Mouse (Mus musculus): ENCODE measurements around the gene Zfp710. TPM values are rescaled to one million over a fixed set of nuclear protein-coding genes. Genes with fewer than 3 reads are reported as not detected.
"Not testable (repeated sequence)": the region's sequence is repeated elsewhere in the genome, so short reads cannot be mapped to it uniquely, and the experiment has no call there.

Gene Zfp710
- polyA plus RNA-seq, 1 experiment from 2014 or later = 15.0 TPM

DNA sequence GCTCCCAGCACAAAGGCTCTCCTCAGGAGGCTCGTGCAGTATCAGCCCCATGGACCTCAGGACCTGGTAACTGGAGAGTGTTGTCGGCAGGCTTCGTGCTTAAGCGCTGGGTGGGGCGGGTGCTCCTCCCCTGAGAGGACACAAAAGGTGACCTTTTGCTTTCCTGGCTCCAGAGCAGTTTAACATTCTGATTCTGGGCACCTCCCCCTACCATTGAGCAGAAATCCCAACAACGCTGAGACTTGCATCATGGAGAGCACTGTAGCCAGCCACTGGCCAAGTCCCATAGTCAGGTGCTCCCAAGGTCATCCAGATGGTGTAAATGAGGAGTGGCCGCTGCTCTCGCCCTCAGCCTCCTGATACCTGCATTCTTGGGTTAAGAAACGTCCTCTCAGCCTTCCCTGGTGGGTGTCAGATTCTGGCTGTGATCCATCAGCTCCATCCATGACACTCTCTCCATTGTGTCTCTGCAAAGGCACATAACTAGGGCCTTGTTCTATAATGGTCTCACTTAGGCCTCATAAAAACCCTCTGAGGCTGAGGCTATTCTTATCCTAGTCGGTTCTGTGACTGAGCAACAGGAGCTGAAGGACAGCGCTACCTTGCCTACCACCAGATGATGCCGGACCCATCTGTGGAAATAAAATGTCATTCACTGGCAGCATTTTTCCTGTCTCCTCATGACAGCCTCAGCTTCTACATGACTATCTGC lies 105.9 kb downstream of the Zfp710 start:
- Histone ChIP-seq H3K9me3 (replicated peaks; ENCODE audit: control insufficient read depth, low read length, poor library complexity, severe bottlenecking) (no peaks in the 10 kb centered on the region), H3K4me3 (ENCODE audit: low read depth, low read length) (no peak overlapping the region), H3K4me2 (ENCODE audit: low read length) (no peak overlapping the region), H3K27ac (ENCODE audit: low read length) (no peak overlapping the region), H3K27me3 (ENCODE audit: control insufficient read depth, insufficient read depth, low read depth, low read length) (no peaks in the 10 kb centered on the region), H3K4me1 (ENCODE audit: control insufficient read depth, insufficient read depth, low read length) (no peaks in the 10 kb centered on the region; the same call in 1 of the 2 replicates), H3K9ac (ENCODE audit: low read depth, low read length) (no peak overlapping the region), H3K36me3 (ENCODE audit: control insufficient read depth, insufficient read depth, low read length) (no peaks in the 10 kb centered on the region)
- no peak for ATAC-seq
- 50% methylated on average over 12 of the region's 12 CpGs for WGBS

- not testable (repeated sequence) for H3K27me3 ChIP-seq (ENCODE audit: control insufficient read depth, insufficient read depth, low read depth, low read length); H3K4me1 ChIP-seq (ENCODE audit: control insufficient read depth, insufficient read depth, low read length); H3K36me3 ChIP-seq (ENCODE audit: control insufficient read depth, insufficient read depth, low read length); H3K4me3 ChIP-seq (ENCODE audit: low read depth, low read length); H3K9ac ChIP-seq (ENCODE audit: low read depth, low read length); H3K4me2 ChIP-seq (ENCODE audit: low read length); ATAC-seq; H3K9me3 ChIP-seq (replicated peaks; ENCODE audit: control insufficient read depth, low read length, poor library complexity, severe bottlenecking); H3K27ac ChIP-seq (ENCODE audit: low read length)
- WGBS = 73% methylated on average over 7 of the region's 7 CpGs
These were observed 106.7 kb downstream of the Zfp710 start for GRCm38 (mm10) chr7:80131315-80131714.

GRCm38 (mm10) chr7:80132541-80132940 lies 107.9 kb downstream of the Zfp710 start:
- H3K27me3 ChIP-seq (ENCODE audit: control insufficient read depth, insufficient read depth, low read depth, low read length) = no peaks in the 10 kb centered on the region
- H3K9me3 ChIP-seq (replicated peaks; ENCODE audit: control insufficient read depth, low read length, poor library complexity, severe bottlenecking) = no peaks in the 10 kb centered on the region
- no peak for ATAC-seq
- no peak overlapping the region for H3K4me3 ChIP-seq (ENCODE audit: low read depth, low read length)
- H3K36me3 ChIP-seq (ENCODE audit: control insufficient read depth, insufficient read depth, low read length) = no peaks in the 10 kb centered on the region
- no peak overlapping the region for H3K27ac ChIP-seq (ENCODE audit: low read length)
- no peak overlapping the region for H3K4me2 ChIP-seq (ENCODE audit: low read length)
- WGBS = 56% methylated on average over 9 of the region's 9 CpGs
- H3K4me1 ChIP-seq (ENCODE audit: control insufficient read depth, insufficient read depth, low read length) = no peaks in the 10 kb centered on the region; the same call in 1 of the 2 replicates
- H3K9ac ChIP-seq (ENCODE audit: low read depth, low read length) = no peak overlapping the region

DNA sequence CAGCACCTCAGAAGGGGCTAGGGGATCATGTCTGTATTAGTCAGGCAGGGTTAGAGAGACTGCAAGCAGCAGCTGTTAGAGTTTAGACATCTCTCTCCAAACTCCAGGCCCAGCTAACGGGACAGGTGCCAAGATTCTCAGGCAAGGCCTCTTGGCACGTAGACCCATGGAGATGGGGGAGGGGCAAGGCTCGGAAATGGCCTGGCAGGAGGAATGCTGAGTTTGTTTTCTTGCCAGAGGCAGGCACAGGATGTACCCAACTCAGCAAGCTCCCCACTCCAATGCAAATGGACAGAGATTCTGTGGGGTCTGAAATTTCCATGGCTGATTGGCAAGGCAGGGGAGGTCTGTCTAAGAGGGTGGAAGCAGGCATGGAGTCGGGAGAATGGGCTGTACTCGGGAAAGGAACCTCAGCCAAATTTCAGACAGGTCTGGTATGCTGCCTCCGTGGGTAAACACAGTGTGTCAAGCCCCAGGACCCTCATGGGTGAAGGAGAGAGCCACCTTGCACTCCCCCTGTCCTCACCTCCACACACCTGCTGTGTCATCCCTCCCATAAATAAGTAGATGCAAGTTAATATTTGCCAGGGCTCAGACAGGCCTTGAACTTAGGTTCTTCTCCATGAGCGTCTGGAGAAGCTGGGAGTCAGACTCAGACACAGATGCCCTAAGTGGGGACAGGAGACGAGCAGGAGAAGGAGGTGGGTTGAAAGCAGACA lies 110.0 kb downstream of the Zfp710 start:
- peak; percentile 72 for ATAC-seq
- no peak overlapping the region for H3K4me2 ChIP-seq (ENCODE audit: low read length)
- H3K27ac ChIP-seq (ENCODE audit: low read length) = peak overlapping the region; percentile 64
- H3K36me3 ChIP-seq (ENCODE audit: control insufficient read depth, insufficient read depth, low read length) = no peaks in the 10 kb centered on the region
- 43% methylated on average over 8 of the region's 8 CpGs for WGBS
- no peaks in the 10 kb centered on the region for H3K27me3 ChIP-seq (ENCODE audit: control insufficient read depth, insufficient read depth, low read depth, low read length)
- H3K4me1 ChIP-seq (ENCODE audit: control insufficient read depth, insufficient read depth, low read length) = no peaks in the 10 kb centered on the region; the same call in 1 of the 2 replicates
- no peak overlapping the region for H3K9ac ChIP-seq (ENCODE audit: low read depth, low read length)
- no peaks in the 10 kb centered on the region for H3K9me3 ChIP-seq (replicated peaks; ENCODE audit: control insufficient read depth, low read length, poor library complexity, severe bottlenecking)
- H3K4me3 ChIP-seq (ENCODE audit: low read depth, low read length) = no peak overlapping the region

GRCm38 (mm10) chr7:80135173-80135532 lies 110.5 kb downstream of the Zfp710 start:
- ATAC-seq = no peak
- no peaks in the 10 kb centered on the region; the same call in 1 of the 2 replicates for H3K4me1 ChIP-seq (ENCODE audit: control insufficient read depth, insufficient read depth, low read length)
- no peaks in the 10 kb centered on the region for H3K27me3 ChIP-seq (ENCODE audit: control insufficient read depth, insufficient read depth, low read depth, low read length)
- no peak overlapping the region for H3K4me2 ChIP-seq (ENCODE audit: low read length)
- H3K9ac ChIP-seq (ENCODE audit: low read depth, low read length) = no peak overlapping the region
- WGBS = 88% methylated on average over 1 of the region's 1 CpGs
- no peaks in the 10 kb centered on the region for H3K36me3 ChIP-seq (ENCODE audit: control insufficient read depth, insufficient read depth, low read length)
- no peaks in the 10 kb centered on the region for H3K9me3 ChIP-seq (replicated peaks; ENCODE audit: control insufficient read depth, low read length, poor library complexity, severe bottlenecking)
- H3K27ac ChIP-seq (ENCODE audit: low read length) = peak overlapping the region; percentile 64; the same call in 1 of the 2 replicates
- no peak overlapping the region for H3K4me3 ChIP-seq (ENCODE audit: low read depth, low read length)

GRCm38 (mm10) chr7:80138375-80138774 lies 113.8 kb downstream of the Zfp710 start:
- Histone ChIP-seq H3K4me2 (ENCODE audit: low read length) (no peak overlapping the region), H3K4me3 (ENCODE audit: low read depth, low read length) (no peak overlapping the region), H3K27me3 (ENCODE audit: control insufficient read depth, insufficient read depth, low read depth, low read length) (no peaks in the 10 kb centered on the region), H3K27ac (ENCODE audit: low read length) (no peak overlapping the region), H3K4me1 (ENCODE audit: control insufficient read depth, insufficient read depth, low read length) (peaks cover 3% of the 10 kb centered on the region; the same call in 1 of the 2 replicates), H3K9me3 (replicated peaks; ENCODE audit: control insufficient read depth, low read length, poor library complexity, severe bottlenecking) (no peaks in the 10 kb centered on the region), H3K9ac (ENCODE audit: low read depth, low read length) (no peak overlapping the region), H3K36me3 (ENCODE audit: control insufficient read depth, insufficient read depth, low read length) (no peaks in the 10 kb centered on the region)
- ATAC-seq = no peak
- WGBS = 58% methylated on average over 1 of the region's 1 CpGs

- no peak overlapping the region for H3K9ac ChIP-seq (ENCODE audit: low read depth, low read length)
- H3K4me1 ChIP-seq (ENCODE audit: control insufficient read depth, insufficient read depth, low read length) = peaks cover 5% of the 10 kb centered on the region; the same call in 1 of the 2 replicates
- WGBS = 14% methylated on average over 9 of the region's 9 CpGs
- H3K27me3 ChIP-seq (ENCODE audit: control insufficient read depth, insufficient read depth, low read depth, low read length) = no peaks in the 10 kb centered on the region
- H3K4me2 ChIP-seq (ENCODE audit: low read length) = no peak overlapping the region
- peak; percentile 82 for ATAC-seq
- no peak overlapping the region for H3K27ac ChIP-seq (ENCODE audit: low read length)
- H3K36me3 ChIP-seq (ENCODE audit: control insufficient read depth, insufficient read depth, low read length) = no peaks in the 10 kb centered on the region
- H3K4me3 ChIP-seq (ENCODE audit: low read depth, low read length) = no peak overlapping the region
- H3K9me3 ChIP-seq (replicated peaks; ENCODE audit: control insufficient read depth, low read length, poor library complexity, severe bottlenecking) = no peaks in the 10 kb centered on the region
These were observed 116.2 kb downstream of the Zfp710 start for GRCm38 (mm10) chr7:80140815-80141214.
